Mouse (Mus musculus) erythroblast, embryonic 14.5 days (primary cell): ENCODE measurements at regions not wholly inside any gene's neighbourhood (a gene's known extent, or its start where the extent isn't known, plus 50 kb on each side); places are given as distances from the start of the nearest gene placed in this dataset.

Experiments
- GATA1 ChIP-seq: IDR thresholded peaks from 2 replicates; pipeline ENCODE4 v1.6.1; 2012; ENCODE audit warnings: low read length, inconsistent platforms, mixed read lengths
- TAL1 ChIP-seq: IDR thresholded peaks from 3 replicates; pipeline ENCODE4 v1.6.1; 2012; ENCODE audit warnings: low read length, inconsistent platforms, mixed read lengths

GRCm38 (mm10) chr1:184615991-184616390, 116.4 kb downstream of the Hlx start:
- no peak for TF ChIP-seq GATA1
- TF ChIP-seq TAL1, result no peak
